Comparison of ENCODE assay signal across 20 mouse cellular contexts in the genomic region with DNA sequence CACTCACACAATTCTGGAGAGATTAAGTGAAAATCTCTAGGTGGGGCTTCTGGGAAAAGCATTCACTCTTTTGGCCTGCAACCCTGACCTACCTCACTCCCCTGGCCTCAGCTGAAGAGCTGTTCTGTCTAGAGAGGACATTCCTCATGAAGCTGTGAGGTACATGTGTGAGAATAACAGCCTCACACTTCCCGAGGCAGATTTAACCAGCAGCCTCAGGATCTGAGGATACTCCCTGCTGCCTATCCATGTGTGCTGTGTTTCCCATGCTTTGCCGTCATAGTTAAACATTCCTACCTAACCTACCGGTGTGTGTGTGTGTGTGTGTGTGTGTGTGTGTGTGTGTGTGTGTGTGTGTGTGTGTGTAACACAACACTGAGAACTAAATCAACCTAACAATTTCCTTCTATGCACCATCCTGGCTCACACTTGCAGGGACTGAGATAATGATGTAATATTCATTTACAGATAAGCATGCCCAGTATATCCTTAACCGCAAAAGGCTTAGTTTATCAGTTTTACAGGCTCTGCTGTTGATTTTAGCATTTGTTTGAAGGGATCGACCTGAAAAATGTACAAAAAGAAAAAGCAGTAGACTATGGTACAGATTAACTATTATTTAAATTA.
A peak's percentile ranks its signal among the peaks of the same experiment; 100 is the strongest.
DNase-seq lines count a peak whose midpoint lies in the region; ATAC-seq lines count a peak whose summit lies in the region.
"Had no signal": no experiment of that assay in that cellular context is flagged by ENCODE, and none has a peak within 500 bp of the region (broad histone marks: within the 10 kb centered on the region; RNA-seq: fewer than 3 reads in every experiment).

No protein-coding gene starts in this region.

- H3K27ac ChIP-seq in heart, embryonic 11.5 days (ENCODE audit: low read depth, low read length) = 0 out of 2 replicates have a peak overlapping the region, but pooled peaks have one; percentile 3
- no peak overlapping the region for H3K27ac ChIP-seq in liver, embryonic 11.5 days (ENCODE audit: low read depth, low read length)
- no peak overlapping the region for H3K27ac ChIP-seq in limb, embryonic 10.5 days
- H3K27ac ChIP-seq in stomach, embryonic 16.5 days (ENCODE audit: low read length) = no peak overlapping the region
- H3K27ac ChIP-seq: hindbrain, embryonic 15.5 days; neural tube, embryonic 15.5 days had no signal

- no peak for DNase-seq in heart, adult 9 months (ENCODE audit: low spot score in 2 of 2)
- DNase-seq in liver, embryonic 11.5 days (ENCODE audit: low spot score) = no peak
- DNase-seq in liver = no peak
- DNase-seq in limb, embryonic 10.5 days (ENCODE audit: low spot score) = peak; percentile 24
- no peak for DNase-seq in adrenal gland, adult 18-20 months (ENCODE audit: low spot score in 2 of 2)
- no peak for DNase-seq in B cell, adult 2 months
- DNase-seq: adrenal gland, postnatal 14 days; cerebellum, postnatal 14 days; gastrocnemius, postnatal 10 days; kidney, adult 8-10 months; lung, adult 18-20 months; lung, postnatal 4 days; midbrain, embryonic 14.5 days; thymus, postnatal 4 days had no signal

- H3K9me3 ChIP-seq in heart, embryonic 11.5 days (replicated peaks; ENCODE audit: control insufficient read depth, low read length) = no peaks in the 10 kb centered on the region
- no peaks in the 10 kb centered on the region for H3K9me3 ChIP-seq in liver, embryonic 11.5 days (ENCODE audit: control insufficient read depth, low read length)
- H3K9me3 ChIP-seq in limb, embryonic 10.5 days (replicated peaks) = no peaks in the 10 kb centered on the region
- no peaks in the 10 kb centered on the region for H3K9me3 ChIP-seq in stomach, embryonic 16.5 days (replicated peaks; ENCODE audit: control insufficient read depth, low read length)
- H3K9me3 ChIP-seq: hindbrain, embryonic 15.5 days; neural tube, embryonic 15.5 days had no signal

- no peak overlapping the region for H3K4me3 ChIP-seq in heart, embryonic 11.5 days (ENCODE audit: low read depth, low read length)
- no peak overlapping the region for H3K4me3 ChIP-seq in liver, embryonic 11.5 days (ENCODE audit: low read depth, low read length)
- no peak overlapping the region for H3K4me3 ChIP-seq in limb, embryonic 10.5 days
- H3K4me3 ChIP-seq in stomach, embryonic 16.5 days (replicated peaks; ENCODE audit: low read length) = no peak overlapping the region
- H3K4me3 ChIP-seq: hindbrain, embryonic 15.5 days; myocyte; neural tube, embryonic 15.5 days had no signal

- H3K9ac ChIP-seq in heart, embryonic 11.5 days (ENCODE audit: low read depth, low read length) = no peak overlapping the region
- no peak overlapping the region for H3K9ac ChIP-seq in liver, embryonic 11.5 days (ENCODE audit: low read depth, low read length)
- H3K9ac ChIP-seq in stomach, embryonic 16.5 days (ENCODE audit: low read length) = no peak overlapping the region
- H3K9ac ChIP-seq: hindbrain, embryonic 15.5 days; neural tube, embryonic 15.5 days had no signal

- H3K4me1 ChIP-seq in heart, embryonic 11.5 days (ENCODE audit: control insufficient read depth, insufficient read depth, low read length) = no peaks in the 10 kb centered on the region
- H3K4me1 ChIP-seq in liver, embryonic 11.5 days (replicated peaks; ENCODE audit: control insufficient read depth, insufficient read depth, low read length) = peaks cover 6% of the 10 kb centered on the region
- H3K4me1 ChIP-seq in limb, embryonic 10.5 days = peaks cover 5% of the 10 kb centered on the region; the same call in 1 of the 2 replicates
- H3K4me1 ChIP-seq in stomach, embryonic 16.5 days (ENCODE audit: control insufficient read depth, insufficient read depth, low read length) = no peaks in the 10 kb centered on the region
- H3K4me1 ChIP-seq: hindbrain, embryonic 15.5 days; neural tube, embryonic 15.5 days had no signal

- no peak overlapping the region for H3K4me2 ChIP-seq in heart, embryonic 11.5 days
- no peak overlapping the region for H3K4me2 ChIP-seq in liver, embryonic 11.5 days
- H3K4me2 ChIP-seq in stomach, embryonic 16.5 days (ENCODE audit: low read depth, low read length) = no peak overlapping the region
- H3K4me2 ChIP-seq: hindbrain, embryonic 15.5 days; neural tube, embryonic 15.5 days had no signal

- ATAC-seq in heart, embryonic 11.5 days (replicated peaks; ENCODE audit: insufficient number of reproducible peaks, low FRiP score, low TSS enrichment) = no peak
- ATAC-seq in liver, embryonic 11.5 days (replicated peaks; ENCODE audit: low FRiP score) = peak; percentile 61; the same call in 1 of the 2 replicates
- ATAC-seq in stomach, embryonic 16.5 days (ENCODE audit: insufficient read depth, low FRiP score) = peak; percentile 53; the same call in 1 of the 2 replicates

- H3K36me3 ChIP-seq in heart, embryonic 11.5 days (ENCODE audit: control insufficient read depth, insufficient read depth, low read length) = no peaks in the 10 kb centered on the region
- H3K36me3 ChIP-seq in liver, embryonic 11.5 days (ENCODE audit: control insufficient read depth, insufficient read depth, low read length) = no peaks in the 10 kb centered on the region
- peaks cover 54% of the 10 kb centered on the region for H3K36me3 ChIP-seq in limb, embryonic 10.5 days
- no peaks in the 10 kb centered on the region for H3K36me3 ChIP-seq in stomach, embryonic 16.5 days (ENCODE audit: control insufficient read depth, insufficient read depth, low read length)

- no peaks in the 10 kb centered on the region for H3K27me3 ChIP-seq in heart, embryonic 11.5 days (ENCODE audit: control insufficient read depth, insufficient read depth, low read length)
- no peaks in the 10 kb centered on the region for H3K27me3 ChIP-seq in liver, embryonic 11.5 days (replicated peaks; ENCODE audit: control insufficient read depth, insufficient read depth, low read length)
- no peaks in the 10 kb centered on the region for H3K27me3 ChIP-seq in limb, embryonic 10.5 days (ENCODE audit: low read depth, poor library complexity, severe bottlenecking)
- no peaks in the 10 kb centered on the region for H3K27me3 ChIP-seq in stomach, embryonic 16.5 days (ENCODE audit: control insufficient read depth, insufficient read depth, low read length)
- H3K27me3 ChIP-seq: CH12.LX; hindbrain, embryonic 15.5 days; neural tube, embryonic 15.5 days had no signal

- 61% methylated on average over 5 of the region's 5 CpGs for WGBS in heart, embryonic 11.5 days (ENCODE audit: insufficient replicate concordance)
- WGBS in liver, embryonic 11.5 days = 55% methylated on average over 5 of the region's 5 CpGs
- WGBS in limb, embryonic 10.5 days = 77% methylated on average over 5 of the region's 5 CpGs
- WGBS in stomach, embryonic 16.5 days = 60% methylated on average over 5 of the region's 5 CpGs
